Mouse (Mus musculus): Measurements from ENCODE around the gene Gm8369. TPM values are rescaled to one million over a fixed set of nuclear protein-coding genes. Genes with fewer than 3 reads are reported as not detected.
"Not testable (repeated sequence)": the region's sequence is repeated elsewhere in the genome, so short reads cannot be mapped to it uniquely, and the experiment has no call there.

Gm8369 gene
- polyA plus RNA-seq, 1 experiment from 2014 or later, result not detected

- Histone ChIP-seq H3K9ac (no peak overlapping the region), H3K4me1 (no peaks in the 10 kb centered on the region), H3K27me3 (replicated peaks) (no peaks in the 10 kb centered on the region), H3K4me3 (no peak overlapping the region), H3K27ac (no peak overlapping the region), H3K36me3 (no peaks in the 10 kb centered on the region), H3K9me3 (no peaks in the 10 kb centered on the region), H3K4me2 (replicated peaks) (no peak overlapping the region)
- ATAC-seq (ENCODE audit: low FRiP score, low read depth), result no peak
- 92% methylated on average over 3 of the region's 3 CpGs for WGBS
Observed at GRCm38 (mm10) chr19:11485266-11485665, 472 bp upstream of the Gm8369 start.

- ATAC-seq (ENCODE audit: low FRiP score, low read depth), result no peak
- WGBS, result 90% methylated on average over 1 of the region's 1 CpGs
Observed at GRCm38 (mm10) chr19:11486599-11486998, 861 bp downstream of the Gm8369 start.

GRCm38 (mm10) chr19:11491406-11492189 lies 5.9 kb downstream of the Gm8369 start:
- WGBS, result 80% methylated on average over 4 of the region's 4 CpGs
- H3K27ac ChIP-seq, result no peak overlapping the region
- H3K9ac ChIP-seq, result no peak overlapping the region

More at GRCm38 (mm10) chr19:11486599-11486998, 861 bp downstream of the Gm8369 start:
- Histone ChIP-seq H3K27ac (no peak overlapping the region), H3K9me3 (no peaks in the 10 kb centered on the region), H3K9ac (no peak overlapping the region), H3K36me3 (no peaks in the 10 kb centered on the region), H3K4me1 (no peaks in the 10 kb centered on the region), H3K27me3 (replicated peaks) (no peaks in the 10 kb centered on the region), H3K4me2 (replicated peaks) (no peak overlapping the region), H3K4me3 (no peak overlapping the region)

GRCm38 (mm10) chr19:11492671-11493070 lies 6.9 kb downstream of the Gm8369 start:
- Histone ChIP-seq H3K9me3 (no peaks in the 10 kb centered on the region), H3K4me2 (replicated peaks) (no peak overlapping the region), H3K9ac (no peak overlapping the region), H3K4me1 (no peaks in the 10 kb centered on the region), H3K27me3 (replicated peaks) (no peaks in the 10 kb centered on the region), H3K4me3 (no peak overlapping the region), H3K36me3 (no peaks in the 10 kb centered on the region), H3K27ac (no peak overlapping the region)
- ATAC-seq (ENCODE audit: low FRiP score, low read depth), result no peak
- 94% methylated on average over 1 of the region's 1 CpGs for WGBS

More at GRCm38 (mm10) chr19:11491406-11492189, 5.9 kb downstream of the Gm8369 start:
- H3K27me3 ChIP-seq (replicated peaks), result no peaks in the 10 kb centered on the region
- H3K36me3 ChIP-seq, result no peaks in the 10 kb centered on the region
- no peak overlapping the region for H3K4me3 ChIP-seq
- H3K4me2 ChIP-seq (replicated peaks), result no peak overlapping the region
- no peaks in the 10 kb centered on the region for H3K4me1 ChIP-seq
- H3K9me3 ChIP-seq, result no peaks in the 10 kb centered on the region
- ATAC-seq (ENCODE audit: low FRiP score, low read depth), result no peak

GRCm38 (mm10) chr19:11494519-11494918 lies 8.8 kb downstream of the Gm8369 start:
- ATAC-seq (ENCODE audit: low FRiP score, low read depth), result no peak

DNA sequence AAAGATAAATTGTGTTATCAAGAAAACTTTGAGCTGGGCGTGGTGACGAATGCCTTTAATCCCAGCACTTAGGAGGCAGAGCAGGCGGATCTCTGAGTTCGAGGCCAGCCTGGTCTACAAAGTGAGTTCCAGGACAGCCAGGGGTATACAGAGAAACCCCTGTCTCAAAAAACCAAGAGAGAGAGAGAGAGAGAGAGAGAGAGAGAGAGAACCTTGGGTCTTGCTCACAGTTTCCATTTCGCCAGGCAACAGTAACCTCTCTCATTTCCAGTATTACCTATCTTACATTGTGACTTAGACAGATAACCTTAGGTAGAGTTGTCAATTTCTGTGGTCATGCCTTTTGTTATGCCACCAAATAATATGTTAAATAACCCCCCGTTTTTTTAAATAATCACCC lies 10.6 kb downstream of the Gm8369 start:
- Histone ChIP-seq H3K4me2 (replicated peaks) (no peak overlapping the region), H3K9ac (no peak overlapping the region), H3K36me3 (no peaks in the 10 kb centered on the region), H3K9me3 (no peaks in the 10 kb centered on the region), H3K4me1 (no peaks in the 10 kb centered on the region), H3K27me3 (replicated peaks) (no peaks in the 10 kb centered on the region), H3K27ac (no peak overlapping the region), H3K4me3 (no peak overlapping the region)
- ATAC-seq (ENCODE audit: low FRiP score, low read depth), result no peak
- WGBS, result 85% methylated on average over 6 of the region's 6 CpGs

More at GRCm38 (mm10) chr19:11494519-11494918, 8.8 kb downstream of the Gm8369 start:
- Histone ChIP-seq H3K4me1 (no peaks in the 10 kb centered on the region), H3K9me3 (no peaks in the 10 kb centered on the region), H3K4me2 (replicated peaks) (no peak overlapping the region), H3K36me3 (no peaks in the 10 kb centered on the region), H3K9ac (no peak overlapping the region), H3K4me3 (no peak overlapping the region), H3K27me3 (replicated peaks) (no peaks in the 10 kb centered on the region), H3K27ac (no peak overlapping the region)
- 90% methylated on average over 3 of the region's 3 CpGs for WGBS

- not testable (repeated sequence) for H3K9ac ChIP-seq; H3K4me1 ChIP-seq; H3K9me3 ChIP-seq; H3K4me3 ChIP-seq; H3K36me3 ChIP-seq; H3K27me3 ChIP-seq (replicated peaks); H3K4me2 ChIP-seq (replicated peaks); ATAC-seq (ENCODE audit: low FRiP score, low read depth); H3K27ac ChIP-seq
- WGBS, result 82% methylated on average over 1 of the region's 1 CpGs
Observed at GRCm38 (mm10) chr19:11497300-11497699, 11.6 kb downstream of the Gm8369 start.

- Histone ChIP-seq H3K36me3 (no peaks in the 10 kb centered on the region), H3K9me3 (no peaks in the 10 kb centered on the region), H3K9ac (no peak overlapping the region), H3K4me1 (no peaks in the 10 kb centered on the region), H3K27ac (no peak overlapping the region), H3K27me3 (replicated peaks) (no peaks in the 10 kb centered on the region), H3K4me2 (replicated peaks) (no peak overlapping the region), H3K4me3 (no peak overlapping the region)
- ATAC-seq (ENCODE audit: low FRiP score, low read depth), result no peak
- WGBS, result 100% methylated on average over 1 of the region's 1 CpGs
Observed at GRCm38 (mm10) chr19:11500796-11501195, 15.1 kb downstream of the Gm8369 start.

GRCm38 (mm10) chr19:11501326-11501725 lies 15.6 kb downstream of the Gm8369 start:
- Histone ChIP-seq H3K4me2 (replicated peaks) (no peak overlapping the region), H3K27me3 (replicated peaks) (no peaks in the 10 kb centered on the region), H3K9me3 (no peaks in the 10 kb centered on the region), H3K27ac (no peak overlapping the region), H3K36me3 (no peaks in the 10 kb centered on the region), H3K4me3 (no peak overlapping the region), H3K9ac (no peak overlapping the region), H3K4me1 (no peaks in the 10 kb centered on the region)
- 94% methylated on average over 4 of the region's 4 CpGs for WGBS
- ATAC-seq (ENCODE audit: low FRiP score, low read depth), result no peak

DNA sequence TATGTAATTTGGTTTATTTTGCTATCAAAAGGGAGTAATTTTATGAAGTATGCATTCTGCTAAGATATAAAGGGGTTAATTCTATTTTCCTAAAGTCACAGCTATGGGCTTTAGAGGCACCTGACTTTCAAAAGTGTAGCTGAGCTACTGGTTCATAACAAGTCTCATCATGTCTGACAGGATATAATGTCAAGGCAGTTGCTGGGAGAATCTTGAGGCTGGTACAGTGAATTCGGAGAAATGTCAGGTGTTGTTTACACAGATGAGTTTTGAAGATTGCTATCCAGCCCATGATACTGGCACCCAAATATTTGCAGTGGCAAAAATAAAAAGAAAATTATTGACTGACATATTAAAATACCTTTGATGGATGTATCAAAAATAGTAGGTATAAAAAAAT lies 19.1 kb downstream of the Gm8369 start:
- Histone ChIP-seq H3K4me1 (no peaks in the 10 kb centered on the region), H3K27ac (no peak overlapping the region), H3K9ac (no peak overlapping the region), H3K27me3 (replicated peaks) (no peaks in the 10 kb centered on the region), H3K4me2 (replicated peaks) (no peak overlapping the region), H3K4me3 (no peak overlapping the region), H3K36me3 (no peaks in the 10 kb centered on the region), H3K9me3 (no peaks in the 10 kb centered on the region)
- ATAC-seq (ENCODE audit: low FRiP score, low read depth), result no peak
- WGBS, result 83% methylated on average over 1 of the region's 1 CpGs

- Histone ChIP-seq H3K27me3 (replicated peaks) (no peaks in the 10 kb centered on the region), H3K36me3 (no peaks in the 10 kb centered on the region), H3K4me3 (no peak overlapping the region), H3K9ac (no peak overlapping the region), H3K4me1 (no peaks in the 10 kb centered on the region), H3K27ac (no peak overlapping the region), H3K4me2 (replicated peaks) (no peak overlapping the region), H3K9me3 (no peaks in the 10 kb centered on the region)
- ATAC-seq (ENCODE audit: low FRiP score, low read depth), result no peak
- 86% methylated on average over 1 of the region's 1 CpGs for WGBS
Observed at GRCm38 (mm10) chr19:11513458-11513857, 27.7 kb downstream of the Gm8369 start.

- Histone ChIP-seq H3K4me3 (no peak within 1 kb of the TSS), H3K4me2 (replicated peaks) (no peak within 1 kb of the TSS), H3K27ac (no peak within 1 kb of the TSS), H3K9ac (no peak within 1 kb of the TSS), H3K9me3 (no peaks in the 10 kb centered on the region), H3K36me3 (no peaks in the 10 kb centered on the region), H3K4me1 (no peaks in the 10 kb centered on the region), H3K27me3 (replicated peaks) (no peaks in the 10 kb centered on the region)
- ATAC-seq (ENCODE audit: low FRiP score, low read depth), result no peak
Observed at GRCm38 (mm10) chr19:11516246-11516645, 30.5 kb downstream of the Gm8369 start, which contains the start of gene Ms4a6b. Ms4a6b (plus strand) TSS chr19:11516512.

DNA sequence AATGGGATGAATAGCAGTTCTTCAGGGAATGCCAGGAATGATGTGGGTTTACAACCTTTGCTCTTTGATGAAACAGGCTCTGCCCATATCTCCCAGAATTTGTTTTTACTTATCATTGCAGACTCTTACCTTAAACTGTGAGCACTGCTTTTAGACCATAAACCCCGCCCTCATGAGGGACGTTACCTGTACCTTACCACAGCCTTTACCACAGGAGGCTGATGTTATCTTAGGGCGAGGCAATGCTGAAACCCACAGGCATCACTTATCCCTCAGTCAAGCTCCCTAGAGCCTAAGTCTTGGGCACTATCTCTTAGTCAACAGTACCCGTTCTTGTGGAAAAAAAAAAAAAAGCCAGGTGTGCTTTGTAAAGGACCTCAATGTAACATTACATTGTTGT lies 31.1 kb downstream of the Gm8369 start:
- no peak overlapping the region for H3K4me2 ChIP-seq (replicated peaks)

More for the DNA sequence above, 31.1 kb downstream of the Gm8369 start:
- 77% methylated on average over 4 of the region's 4 CpGs for WGBS
- H3K36me3 ChIP-seq, result no peaks in the 10 kb centered on the region
- no peaks in the 10 kb centered on the region for H3K9me3 ChIP-seq
- H3K27ac ChIP-seq, result no peak overlapping the region
- H3K4me3 ChIP-seq, result no peak overlapping the region
- no peaks in the 10 kb centered on the region for H3K4me1 ChIP-seq
- no peaks in the 10 kb centered on the region for H3K27me3 ChIP-seq (replicated peaks)
- no peak for ATAC-seq (ENCODE audit: low FRiP score, low read depth)
- no peak overlapping the region for H3K9ac ChIP-seq

All from neural tube, embryonic 12.5 days (tissue).